Mouse (Mus musculus) cortical plate, adult 2 months (tissue): ENCODE measurements around the gene Csmd2. TPM values are rescaled to one million over a fixed set of nuclear protein-coding genes. Genes with fewer than 3 reads are reported as not detected.
A peak's percentile ranks its signal among the peaks of the same experiment; 100 is the strongest.

Source experiments
- H3K27ac ChIP-seq: fragments of 200-500 bp; 2 replicates; pipeline ENCODE4 v1.5.1; 2012; ENCODE audit warnings: low read length, control low read depth, inconsistent platforms; ENCODE audit not compliant: insufficient read depth
- H3K4me1 ChIP-seq: fragments of 200-500 bp; 2 replicates; pipeline ENCODE4 v1.6.1; 2011; ENCODE audit warnings: low read length; ENCODE audit not compliant: control insufficient read depth, insufficient read depth
- H3K4me3 ChIP-seq: fragments of 200-500 bp; 2 replicates; pipeline ENCODE4 v1.5.1; 2011; ENCODE audit warnings: mild to moderate bottlenecking, low read length, control low read depth; ENCODE audit not compliant: insufficient read depth
- CTCF ChIP-seq: fragments of 200-500 bp; IDR thresholded peaks from 2 replicates; pipeline ENCODE4 v1.5.1; 2011; ENCODE audit warnings: mild to moderate bottlenecking, control low read depth, low read length; ENCODE audit not compliant: insufficient read depth; ENCODE audit errors: extremely low read depth
- POLR2A ChIP-seq: fragments of 200-500 bp; IDR thresholded peaks from 2 replicates; pipeline ENCODE4 v1.6.1; 2011; ENCODE audit warnings: mild to moderate bottlenecking, low read length, control low read depth; ENCODE audit not compliant: insufficient read depth; ENCODE audit errors: extremely low read depth
- polyA plus RNA-seq: library from polyadenylated mRNA; depleted of rRNA; stranded (reverse); fragments of >200 nt; gene quantifications from 2 replicates; pipeline ENCODE4 v1.2.3, GENCODE M21; 2012; rRNA removed

The Csmd2 gene
- 29.3 and 37.1 TPM in 2 replicates for polyA plus RNA-seq

- TF ChIP-seq POLR2A = peak; percentile 45; the same call in 1 of the 2 replicates
- TF ChIP-seq CTCF = no peak
- Histone ChIP-seq H3K4me3 (peak within 1 kb of the TSS; percentile 97), H3K27ac (peak within 1 kb of the TSS; percentile 48; the same call in 1 of the 2 replicates), H3K4me1 (peaks cover under 1% of the 10 kb centered on the region)
Measured at GRCm38 (mm10) chr4:127987784-127988455, at the start of gene Csmd2. TSS of gene Csmd2 (plus strand) at chr4:127987857.

GRCm38 (mm10) chr4:127947696-127948095, 40.0 kb upstream of the Csmd2 start:
- H3K27ac ChIP-seq = no peak overlapping the region
- TF ChIP-seq POLR2A (no peak), CTCF (no peak)
- H3K4me1 ChIP-seq = no peaks in the 10 kb centered on the region
- H3K4me3 ChIP-seq = no peak overlapping the region

DNA sequence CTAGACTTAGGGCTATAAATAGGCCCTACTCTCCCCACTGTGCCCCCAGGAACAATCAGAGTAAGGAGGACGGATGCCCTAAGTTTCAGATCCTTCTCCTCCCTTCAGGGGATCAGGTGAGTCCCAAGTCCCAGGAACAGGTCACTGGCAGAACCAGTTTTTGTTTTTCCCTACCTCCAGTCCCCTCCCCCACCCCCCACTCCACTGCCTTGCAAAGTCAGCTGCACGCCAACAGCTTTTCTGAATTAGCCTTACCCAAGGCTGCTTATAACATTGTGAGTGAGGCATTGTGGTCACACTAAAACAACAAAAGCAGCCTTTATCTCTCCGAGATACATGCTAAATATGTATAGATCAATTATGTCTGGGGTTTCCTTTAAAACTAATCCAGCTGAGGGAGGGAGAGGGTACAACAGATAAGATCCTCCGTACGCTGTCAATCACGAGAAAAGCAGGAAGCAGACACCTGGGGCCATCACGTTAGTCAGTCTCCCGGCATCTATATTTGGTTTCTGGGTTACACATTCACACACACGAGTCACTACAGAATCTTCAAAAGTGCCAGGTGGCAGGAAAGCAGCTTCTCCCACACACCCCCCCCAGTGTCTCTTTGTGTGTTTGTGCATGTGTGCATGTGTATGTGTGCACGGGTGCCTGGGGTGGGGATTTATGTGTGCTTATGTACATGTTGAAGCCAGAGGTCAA, 34.5 kb upstream of the Csmd2 start:
- H3K27ac ChIP-seq = no peak overlapping the region
- TF ChIP-seq CTCF (no peak), POLR2A (no peak)
- no peaks in the 10 kb centered on the region for H3K4me1 ChIP-seq
- H3K4me3 ChIP-seq = no peak overlapping the region

DNA sequence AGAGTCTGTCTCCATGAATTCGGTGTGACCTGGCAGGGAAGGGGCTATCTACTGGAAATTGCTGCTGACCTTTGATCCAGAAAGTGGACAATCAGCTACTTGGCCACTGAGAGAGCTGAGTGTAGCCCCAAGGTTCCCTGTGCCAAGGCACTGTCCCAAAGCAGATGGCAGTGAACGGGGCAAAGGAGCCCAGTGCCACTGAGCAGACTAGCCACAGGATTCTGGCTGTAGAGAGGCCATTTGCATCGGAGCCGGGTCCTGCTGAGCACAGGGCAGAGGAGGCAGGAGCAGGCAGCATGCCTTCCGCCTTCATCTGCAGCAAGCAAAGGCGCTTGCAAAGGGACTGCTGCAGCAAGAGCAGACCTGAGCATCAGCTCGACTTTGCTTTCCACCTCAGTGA, 18.6 kb upstream of the Csmd2 start:
- Histone ChIP-seq H3K27ac (no peak overlapping the region), H3K4me3 (no peak overlapping the region), H3K4me1 (no peaks in the 10 kb centered on the region; the same call in 1 of the 2 replicates)
- TF ChIP-seq CTCF = no peak
- TF ChIP-seq POLR2A = no peak

DNA sequence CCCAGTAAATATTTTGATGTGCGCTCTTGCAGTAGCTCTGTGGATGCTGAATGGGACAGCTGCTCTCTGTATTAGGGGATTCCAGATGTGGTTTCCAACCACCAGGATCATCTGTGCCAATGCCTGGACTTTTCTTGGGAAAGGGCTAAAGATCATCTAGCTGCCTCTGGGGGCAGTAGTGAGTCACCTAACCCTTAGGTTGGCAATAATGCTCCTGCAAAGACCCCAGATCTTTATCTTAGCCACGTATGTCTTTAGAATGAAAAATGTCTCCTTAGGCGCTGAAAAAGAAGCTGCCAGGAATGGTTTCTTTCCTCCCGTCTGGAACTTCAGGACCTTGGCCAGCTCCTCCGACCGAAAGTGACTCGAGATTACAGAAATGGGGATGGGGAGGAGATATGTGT, 17.6 kb upstream of the Csmd2 start:
- TF ChIP-seq CTCF (peak; percentile 35), POLR2A (no peak)
- Histone ChIP-seq H3K4me3 (no peak overlapping the region), H3K27ac (no peak overlapping the region), H3K4me1 (no peaks in the 10 kb centered on the region; the same call in 1 of the 2 replicates)

GRCm38 (mm10) chr4:127970901-127971868, 16.5 kb upstream of the Csmd2 start, which contains the start of gene CK137956:
TSS of gene CK137956 (minus strand) at chr4:127970951.
- Histone ChIP-seq H3K27ac (no peak within 1 kb of the TSS), H3K4me3 (no peak within 1 kb of the TSS), H3K4me1 (no peaks in the 10 kb centered on the region; the same call in 1 of the 2 replicates)
- 0 out of 2 replicates have a peak, but pooled peaks have one; percentile 28 for TF ChIP-seq CTCF
- no peak for TF ChIP-seq POLR2A

DNA sequence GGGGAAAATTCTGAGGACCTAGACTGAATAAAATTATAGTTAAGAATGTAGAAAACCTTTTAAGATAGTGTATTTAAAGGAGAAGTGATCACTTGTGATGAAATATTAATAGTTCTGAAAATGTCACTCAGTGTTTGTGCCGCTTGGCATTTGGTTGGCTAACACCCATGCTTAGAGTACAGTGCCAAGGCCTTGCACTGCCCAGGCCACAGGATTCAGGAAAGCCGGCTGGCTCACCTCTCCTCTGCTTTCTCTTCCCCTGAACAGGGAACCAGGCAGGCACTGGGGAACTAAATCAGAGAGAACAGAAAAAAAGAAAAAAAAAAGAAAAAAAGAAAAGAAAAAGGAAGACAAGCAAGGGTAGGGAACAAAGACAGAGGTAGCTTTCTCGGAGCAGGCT, 14.7 kb upstream of the Csmd2 start:
- Histone ChIP-seq H3K4me3 (no peak overlapping the region), H3K4me1 (no peaks in the 10 kb centered on the region; the same call in 1 of the 2 replicates), H3K27ac (no peak overlapping the region)
- TF ChIP-seq POLR2A (no peak), CTCF (no peak)

DNA sequence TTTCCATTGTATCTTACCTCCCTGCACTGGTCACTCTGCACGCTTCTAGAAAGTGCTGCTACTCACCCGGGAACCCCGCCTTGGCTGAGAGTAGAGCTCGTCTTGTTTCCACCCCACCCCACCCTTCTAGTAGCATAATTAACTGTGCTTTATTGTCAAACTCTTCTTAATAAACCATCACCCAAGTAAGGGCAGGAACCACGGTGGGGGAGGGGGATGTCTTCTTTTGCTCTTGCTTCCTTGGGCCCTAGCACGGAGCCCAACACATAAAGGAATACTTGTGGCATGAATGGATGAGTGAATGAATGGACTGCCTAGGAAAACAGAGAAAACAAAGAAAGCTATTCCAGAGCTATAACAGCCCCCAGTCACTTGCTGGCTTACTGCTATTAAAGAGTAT, 6.5 kb upstream of the Csmd2 start:
- TF ChIP-seq POLR2A (no peak), CTCF (no peak)
- Histone ChIP-seq H3K4me1 (no peaks in the 10 kb centered on the region), H3K27ac (no peak overlapping the region), H3K4me3 (no peak overlapping the region)

GRCm38 (mm10) chr4:127984426-127984825, 3.2 kb upstream of the Csmd2 start:
- no peaks in the 10 kb centered on the region; the same call in 1 of the 2 replicates for H3K4me1 ChIP-seq

More at GRCm38 (mm10) chr4:127984426-127984825, 3.2 kb upstream of the Csmd2 start:
- H3K27ac ChIP-seq = no peak overlapping the region
- TF ChIP-seq POLR2A (no peak), CTCF (no peak)
- H3K4me3 ChIP-seq = no peak overlapping the region
